Mouse (Mus musculus): ENCODE data around the gene Ceacam19.
A peak's percentile ranks its signal among the peaks of the same experiment; 100 is the strongest.
"Not testable (repeated sequence)": the region's sequence is repeated elsewhere in the genome, so short reads cannot be mapped to it uniquely, and the experiment has no call there.

The Ceacam19 gene

GRCm38 (mm10) chr7:19887849-19888248 is at the start of gene Ceacam19:
Ceacam19 (minus strand) TSS chr7:19887965.
- DNase-seq = no peak

GRCm38 (mm10) chr7:19937229-19937821 is 49.6 kb upstream of the Ceacam19 start:
- no peak for DNase-seq

- peak; percentile 47 for DNase-seq
These were observed 48.2 kb upstream of the Ceacam19 start for GRCm38 (mm10) chr7:19935961-19936360.

GRCm38 (mm10) chr7:19935171-19935751 is 47.5 kb upstream of the Ceacam19 start:
- no peak for DNase-seq

GRCm38 (mm10) chr7:19932877-19933809 is 45.4 kb upstream of the Ceacam19 start:
- peak; percentile 53 for DNase-seq

GRCm38 (mm10) chr7:19932133-19932876 is 44.5 kb upstream of the Ceacam19 start:
- no peak for DNase-seq

GRCm38 (mm10) chr7:19930481-19930880 is 42.7 kb upstream of the Ceacam19 start:
- not testable (repeated sequence) for DNase-seq

GRCm38 (mm10) chr7:19928486-19928885 is 40.7 kb upstream of the Ceacam19 start:
- no peak for DNase-seq

- peak; percentile 33 for DNase-seq
These were observed 39.2 kb upstream of the Ceacam19 start for GRCm38 (mm10) chr7:19926849-19927480.

- no peak for DNase-seq
These were observed 37.6 kb upstream of the Ceacam19 start for GRCm38 (mm10) chr7:19925376-19925775.

GRCm38 (mm10) chr7:19923797-19924196 is 36.0 kb upstream of the Ceacam19 start:
- no peak for DNase-seq

GRCm38 (mm10) chr7:19923354-19923753 is 35.6 kb upstream of the Ceacam19 start:
- DNase-seq = no peak

GRCm38 (mm10) chr7:19920506-19921261 is 32.9 kb upstream of the Ceacam19 start, which contains the start of gene Pvr:
Pvr (minus strand) TSS chr7:19921160.
- DNase-seq = peak; percentile 85

- DNase-seq = no peak
These were observed 32.4 kb upstream of the Ceacam19 start for GRCm38 (mm10) chr7:19920166-19920505.

- DNase-seq = no peak
These were observed 26.8 kb upstream of the Ceacam19 start for GRCm38 (mm10) chr7:19914558-19914957.

GRCm38 (mm10) chr7:19911695-19912524 is 24.1 kb upstream of the Ceacam19 start:
- DNase-seq = no peak

- no peak for DNase-seq
These were observed 23.5 kb upstream of the Ceacam19 start for GRCm38 (mm10) chr7:19911292-19911658.

- DNase-seq = peak; percentile 63
These were observed 22.9 kb upstream of the Ceacam19 start for GRCm38 (mm10) chr7:19910421-19911291.

- peak; percentile 37 for DNase-seq
These were observed 2.1 kb upstream of the Ceacam19 start for GRCm38 (mm10) chr7:19889881-19890280.

- DNase-seq = no peak
These were observed 7.0 kb downstream of the Ceacam19 start for GRCm38 (mm10) chr7:19880754-19881153.
